Mouse (Mus musculus): Measurements from ENCODE around the gene Smarca2. TPM values are rescaled to one million over a fixed set of nuclear protein-coding genes. Genes with fewer than 3 reads are reported as not detected.

The Smarca2 gene
- polyA plus RNA-seq, 1 experiment, result 2.0 TPM

- H3K27me3 ChIP-seq (ENCODE audit: control insufficient read depth, insufficient read depth, insufficient read length), result no peaks in the 10 kb centered on the region
- no peaks in the 10 kb centered on the region for H3K36me3 ChIP-seq (ENCODE audit: control insufficient read depth, insufficient read depth)
- H3ac ChIP-seq (ENCODE audit: control insufficient read depth, insufficient read length), result no peak overlapping the region
- H3K79me2 ChIP-seq (ENCODE audit: control insufficient read depth, insufficient read depth), result no peaks in the 10 kb centered on the region
- H3K4me3 ChIP-seq, result no peak overlapping the region
- H3K4me2 ChIP-seq (ENCODE audit: low read depth), result no peak overlapping the region
- no peak for TF ChIP-seq MYOD1 (IDR thresholded peaks at IDR 0.05; ENCODE audit: control insufficient read depth in 1 of 3, insufficient read length in 2 of 3, low read depth in 2 of 3)
- no peak for TF ChIP-seq TCF12 (IDR thresholded peaks at IDR 0.05; ENCODE audit: insufficient read depth, poor library complexity, severe bottlenecking)
- no peak for TF ChIP-seq SRF (IDR thresholded peaks at IDR 0.05; ENCODE audit: control insufficient read depth, insufficient read length, low read depth)
- no peak for TF ChIP-seq MYOG (IDR thresholded peaks at IDR 0.05; ENCODE audit: control insufficient read depth in 1 of 3, insufficient read depth in 1 of 3, insufficient read length in 2 of 3, low read depth in 2 of 3)
- TF ChIP-seq USF1 (IDR thresholded peaks at IDR 0.05; ENCODE audit: low read depth), result no peak
- no peak for TF ChIP-seq CEBPB (IDR thresholded peaks at IDR 0.05; ENCODE audit: insufficient read depth, poor library complexity, severe bottlenecking)
- no peak for TF ChIP-seq POLR2A (IDR thresholded peaks at IDR 0.05; ENCODE audit: insufficient read length, low read depth)
- TF ChIP-seq E2F4 (IDR thresholded peaks at IDR 0.05; ENCODE audit: insufficient read depth), result no peak
- no peak for TF ChIP-seq POLR2AphosphoS2 (IDR thresholded peaks at IDR 0.05; ENCODE audit: insufficient read length, low read depth)
- TF ChIP-seq MAX (IDR thresholded peaks at IDR 0.05; ENCODE audit: low read depth), result no peak
- no peak for TF ChIP-seq REST (IDR thresholded peaks at IDR 0.05; ENCODE audit: insufficient read depth, insufficient read length)
- TF ChIP-seq TCF3 (IDR thresholded peaks at IDR 0.05; ENCODE audit: insufficient read length, low read depth), result no peak
These were observed 27.4 kb downstream of the Smarca2 start for GRCm38 (mm10) chr19:26632228-26632627.

DNA sequence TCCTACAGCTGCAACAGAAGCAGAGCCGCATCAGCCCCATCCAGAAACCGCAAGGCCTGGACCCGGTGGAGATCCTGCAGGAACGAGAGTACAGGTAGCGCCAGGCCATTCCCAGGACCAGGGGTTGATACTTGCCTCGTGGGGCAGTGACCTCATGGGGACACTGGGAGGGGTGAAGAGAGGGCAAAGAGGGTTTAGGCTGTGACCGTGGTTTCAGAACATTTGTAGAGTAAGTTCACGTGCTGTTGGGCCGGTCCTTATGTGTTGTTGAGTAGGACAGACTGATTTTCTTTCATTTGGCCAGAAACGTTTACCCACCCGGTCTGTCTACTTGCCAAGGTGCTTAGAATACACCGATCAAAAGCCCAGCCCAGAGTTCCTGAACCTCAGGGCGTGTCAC lies 35.7 kb downstream of the Smarca2 start:
- Histone ChIP-seq H3K4me3 (no peak overlapping the region), H3K79me2 (ENCODE audit: control insufficient read depth, insufficient read depth) (no peaks in the 10 kb centered on the region), H3K36me3 (ENCODE audit: control insufficient read depth, insufficient read depth) (no peaks in the 10 kb centered on the region), H3ac (ENCODE audit: control insufficient read depth, insufficient read length) (no peak overlapping the region), H3K4me2 (ENCODE audit: low read depth) (no peak overlapping the region), H3K27me3 (ENCODE audit: control insufficient read depth, insufficient read depth, insufficient read length) (no peaks in the 10 kb centered on the region)
- TF ChIP-seq REST (IDR thresholded peaks at IDR 0.05; ENCODE audit: insufficient read depth, insufficient read length) (no peak), MYOD1 (IDR thresholded peaks at IDR 0.05; ENCODE audit: control insufficient read depth in 1 of 3, insufficient read length in 2 of 3, low read depth in 2 of 3) (no peak)

DNA sequence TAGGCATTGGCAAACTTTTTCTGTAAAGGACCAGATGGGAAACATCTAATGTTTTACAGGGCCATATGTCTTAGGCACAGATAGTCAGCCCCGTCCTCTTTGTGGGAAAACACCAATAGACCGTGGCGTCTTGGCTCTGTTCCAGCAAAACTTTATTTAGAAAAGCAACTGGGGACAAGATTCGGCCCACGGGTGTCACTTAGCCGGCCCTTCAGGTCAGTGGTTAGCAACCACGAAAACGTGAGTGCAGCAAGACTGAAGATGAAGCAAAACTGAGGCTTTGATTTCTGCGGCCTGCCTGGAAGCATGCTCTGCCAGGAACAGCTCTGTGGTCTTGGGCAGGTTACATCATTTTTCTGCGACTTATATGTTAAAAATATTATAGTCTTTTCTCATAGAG lies 36.4 kb downstream of the Smarca2 start:
- Histone ChIP-seq H3K36me3 (ENCODE audit: control insufficient read depth, insufficient read depth) (no peaks in the 10 kb centered on the region), H3K4me2 (ENCODE audit: low read depth) (no peak overlapping the region)
- TF ChIP-seq USF1 (IDR thresholded peaks at IDR 0.05; ENCODE audit: low read depth) (no peak), TCF3 (IDR thresholded peaks at IDR 0.05; ENCODE audit: insufficient read length, low read depth) (no peak), REST (IDR thresholded peaks at IDR 0.05; ENCODE audit: insufficient read depth, insufficient read length) (no peak), SRF (IDR thresholded peaks at IDR 0.05; ENCODE audit: control insufficient read depth, insufficient read length, low read depth) (no peak), MYOG (IDR thresholded peaks at IDR 0.05; ENCODE audit: control insufficient read depth in 1 of 3, insufficient read depth in 1 of 3, insufficient read length in 2 of 3, low read depth in 2 of 3) (no peak), E2F4 (IDR thresholded peaks at IDR 0.05; ENCODE audit: insufficient read depth) (no peak), CEBPB (IDR thresholded peaks at IDR 0.05; ENCODE audit: insufficient read depth, poor library complexity, severe bottlenecking) (no peak), MAX (IDR thresholded peaks at IDR 0.05; ENCODE audit: low read depth) (no peak), POLR2A (IDR thresholded peaks at IDR 0.05; ENCODE audit: insufficient read length, low read depth) (no peak), TCF12 (IDR thresholded peaks at IDR 0.05; ENCODE audit: insufficient read depth, poor library complexity, severe bottlenecking) (no peak), MYOD1 (IDR thresholded peaks at IDR 0.05; ENCODE audit: control insufficient read depth in 1 of 3, insufficient read length in 2 of 3, low read depth in 2 of 3) (no peak), POLR2AphosphoS2 (IDR thresholded peaks at IDR 0.05; ENCODE audit: insufficient read length, low read depth) (no peak)

DNA sequence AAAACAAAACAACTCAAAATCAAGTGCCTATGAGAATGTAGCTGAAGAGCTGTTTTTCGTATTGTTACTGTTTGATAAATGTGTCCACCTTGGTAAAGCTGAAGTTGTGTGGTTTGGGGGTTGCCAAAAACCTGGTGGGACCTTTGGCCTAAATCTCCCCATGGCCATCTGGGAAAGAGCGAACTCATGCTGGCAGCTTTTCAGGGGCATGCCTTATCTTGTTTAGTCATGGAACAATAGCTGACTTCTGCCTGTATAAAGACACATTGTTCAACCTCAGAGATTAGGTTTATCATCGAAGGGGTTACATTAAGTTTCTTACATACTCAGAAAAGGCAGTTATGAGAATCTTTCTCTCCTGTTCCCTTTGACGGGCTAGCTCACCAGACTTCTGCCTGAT lies 38.2 kb downstream of the Smarca2 start:
- H3ac ChIP-seq (ENCODE audit: control insufficient read depth, insufficient read length), result no peak overlapping the region

More for the DNA sequence above, 36.4 kb downstream of the Smarca2 start:
- Histone ChIP-seq H3ac (ENCODE audit: control insufficient read depth, insufficient read length) (no peak overlapping the region), H3K4me3 (no peak overlapping the region), H3K79me2 (ENCODE audit: control insufficient read depth, insufficient read depth) (no peaks in the 10 kb centered on the region), H3K27me3 (ENCODE audit: control insufficient read depth, insufficient read depth, insufficient read length) (no peaks in the 10 kb centered on the region)

GRCm38 (mm10) chr19:26643936-26644335 lies 39.1 kb downstream of the Smarca2 start:
- Histone ChIP-seq H3K4me2 (ENCODE audit: low read depth) (no peak overlapping the region), H3K36me3 (ENCODE audit: control insufficient read depth, insufficient read depth) (no peaks in the 10 kb centered on the region), H3K79me2 (ENCODE audit: control insufficient read depth, insufficient read depth) (no peaks in the 10 kb centered on the region), H3K27me3 (ENCODE audit: control insufficient read depth, insufficient read depth, insufficient read length) (no peaks in the 10 kb centered on the region), H3K4me3 (no peak overlapping the region), H3ac (ENCODE audit: control insufficient read depth, insufficient read length) (no peak overlapping the region)
- TF ChIP-seq MYOD1 (IDR thresholded peaks at IDR 0.05; ENCODE audit: control insufficient read depth in 1 of 3, insufficient read length in 2 of 3, low read depth in 2 of 3) (no peak), SRF (IDR thresholded peaks at IDR 0.05; ENCODE audit: control insufficient read depth, insufficient read length, low read depth) (no peak), POLR2A (IDR thresholded peaks at IDR 0.05; ENCODE audit: insufficient read length, low read depth) (no peak)

More for the DNA sequence above, 38.2 kb downstream of the Smarca2 start:
- no peak for TF ChIP-seq TCF3 (IDR thresholded peaks at IDR 0.05; ENCODE audit: insufficient read length, low read depth)
- TF ChIP-seq TCF12 (IDR thresholded peaks at IDR 0.05; ENCODE audit: insufficient read depth, poor library complexity, severe bottlenecking), result no peak
- TF ChIP-seq MAX (IDR thresholded peaks at IDR 0.05; ENCODE audit: low read depth), result no peak
- Histone ChIP-seq H3K36me3 (ENCODE audit: control insufficient read depth, insufficient read depth) (no peaks in the 10 kb centered on the region), H3K79me2 (ENCODE audit: control insufficient read depth, insufficient read depth) (no peaks in the 10 kb centered on the region), H3K4me2 (ENCODE audit: low read depth) (no peak overlapping the region), H3K27me3 (ENCODE audit: control insufficient read depth, insufficient read depth, insufficient read length) (no peaks in the 10 kb centered on the region), H3K4me3 (no peak overlapping the region)

Data from myocyte (in vitro differentiated cells).